Mouse (Mus musculus): ENCODE measurements around the gene Cpne9.

DNA sequence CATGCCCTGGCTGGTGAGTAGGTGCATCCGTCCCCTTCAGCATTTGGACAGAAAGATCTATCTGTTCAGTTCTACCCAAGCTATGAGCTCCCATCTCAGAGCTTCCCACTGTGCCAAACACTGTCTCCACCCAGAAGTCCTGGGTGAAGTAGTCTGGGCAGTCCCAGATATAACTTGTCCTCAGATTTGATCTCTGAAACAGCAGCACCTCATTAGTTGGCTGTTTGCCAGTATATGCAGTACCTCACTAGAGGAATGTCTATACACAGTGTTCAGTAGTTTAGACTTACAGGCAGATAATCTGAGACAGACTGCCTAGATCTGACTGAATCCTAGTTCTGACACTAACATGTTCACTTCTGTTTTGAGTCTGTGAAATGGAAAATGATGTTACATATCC lies 47.3 kb downstream of the Cpne9 start:
- TF ChIP-seq CTCF (IDR thresholded peaks at IDR 0.05; ENCODE audit: extremely low read depth, insufficient read depth, insufficient read length, insufficient replicate concordance) (no peak), POLR2A (IDR thresholded peaks at IDR 0.05; ENCODE audit: low read depth, low read length) (no peak)
